Mouse (Mus musculus) retina, postnatal 1 day (tissue): ENCODE measurements around the gene Eid3.

Source experiments
- DNase-seq: peaks from one replicate; pipeline ENCODE4 v3.0.0-alpha.2; 2012

Gene Eid3

GRCm38 (mm10) chr10:82863106-82863680 is 3.2 kb upstream of the Eid3 start:
- peak; percentile 50 for DNase-seq

- no peak for DNase-seq
Observed at GRCm38 (mm10) chr10:82863827-82864226, 2.6 kb upstream of the Eid3 start.

GRCm38 (mm10) chr10:82866832-82867231 is 406 bp downstream of the Eid3 start:
- DNase-seq: no peak

GRCm38 (mm10) chr10:82868418-82869086 is 2.1 kb downstream of the Eid3 start:
- DNase-seq: no peak

GRCm38 (mm10) chr10:82875446-82875845 is 9.0 kb downstream of the Eid3 start:
- no peak for DNase-seq

- DNase-seq: peak; percentile 44
Observed at GRCm38 (mm10) chr10:82876076-82876796, 9.8 kb downstream of the Eid3 start.

GRCm38 (mm10) chr10:82887354-82887753 is 20.9 kb downstream of the Eid3 start:
- DNase-seq: no peak

- DNase-seq: no peak
Observed at GRCm38 (mm10) chr10:82888576-82888975, 22.1 kb downstream of the Eid3 start.

- peak; percentile 30 for DNase-seq
Observed at GRCm38 (mm10) chr10:82889447-82889973, 23.1 kb downstream of the Eid3 start.

- no peak for DNase-seq
Observed at GRCm38 (mm10) chr10:82890936-82891335, 24.5 kb downstream of the Eid3 start.

- DNase-seq: no peak
Observed at GRCm38 (mm10) chr10:82891427-82891826, 25.0 kb downstream of the Eid3 start.

- no peak for DNase-seq
Observed at GRCm38 (mm10) chr10:82892442-82893055, 26.1 kb downstream of the Eid3 start.

- peak; percentile 67 for DNase-seq
Observed at GRCm38 (mm10) chr10:82893872-82894650, 27.6 kb downstream of the Eid3 start.

GRCm38 (mm10) chr10:82897936-82898335 is 31.5 kb downstream of the Eid3 start:
- no peak for DNase-seq

GRCm38 (mm10) chr10:82898893-82899292 is 32.5 kb downstream of the Eid3 start:
- DNase-seq: peak; percentile 28

GRCm38 (mm10) chr10:82899810-82900421 is 33.5 kb downstream of the Eid3 start:
- peak; percentile 48 for DNase-seq

- peak; percentile 55 for DNase-seq
Observed at GRCm38 (mm10) chr10:82900546-82900945, 34.1 kb downstream of the Eid3 start.

- peak; percentile 83 for DNase-seq
Observed at GRCm38 (mm10) chr10:82901436-82901835, 35.0 kb downstream of the Eid3 start.

- DNase-seq: no peak
Observed at GRCm38 (mm10) chr10:82908526-82908925, 42.1 kb downstream of the Eid3 start.

GRCm38 (mm10) chr10:82909382-82909781 is 43.0 kb downstream of the Eid3 start:
- peak; percentile 87 for DNase-seq

GRCm38 (mm10) chr10:82910198-82910597 is 43.8 kb downstream of the Eid3 start:
- no peak for DNase-seq

GRCm38 (mm10) chr10:82913238-82913637 is 46.8 kb downstream of the Eid3 start:
- DNase-seq: no peak
